Mouse (Mus musculus) urinary bladder, postnatal 14 days (tissue): Measurements from ENCODE around the gene C5ar1.
A peak's percentile ranks its signal among the peaks of the same experiment; 100 is the strongest.
"Not testable (repeated sequence)": the region's sequence is repeated elsewhere in the genome, so short reads cannot be mapped to it uniquely, and the experiment has no call there.

Experiments used
- DNase-seq: peaks from one replicate; pipeline ENCODE4 v3.0.0; 2021; ENCODE audit warnings: low spot score

Gene C5ar1

DNA sequence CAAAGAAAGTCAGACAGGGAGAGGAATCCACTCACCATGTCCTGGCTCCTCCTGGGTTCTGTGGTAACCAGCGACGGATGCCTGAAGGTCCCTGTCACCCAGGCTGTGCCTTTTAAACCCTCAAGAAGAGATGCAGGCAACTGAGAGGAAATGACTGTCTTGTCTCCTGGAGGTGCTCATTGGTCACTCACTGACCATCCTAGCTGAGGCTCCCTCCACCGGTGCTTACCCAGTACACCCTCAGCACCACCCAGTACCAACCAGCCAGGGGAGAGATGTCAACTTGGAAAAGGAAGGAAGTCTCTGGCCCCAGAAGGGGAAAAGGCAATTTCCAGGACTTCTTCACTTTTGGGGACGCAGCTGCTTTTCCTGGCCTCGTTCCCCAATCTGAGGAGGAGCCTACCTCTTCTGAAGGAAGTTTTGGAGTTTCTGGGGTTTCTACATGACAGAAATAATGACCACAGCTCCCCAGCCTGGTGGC is at the start of gene C5ar1:
Gene C5ar1, minus strand, starts transcription at position 431 of the 481 bp plus-strand sequence.
- DNase-seq, result no peak

DNA sequence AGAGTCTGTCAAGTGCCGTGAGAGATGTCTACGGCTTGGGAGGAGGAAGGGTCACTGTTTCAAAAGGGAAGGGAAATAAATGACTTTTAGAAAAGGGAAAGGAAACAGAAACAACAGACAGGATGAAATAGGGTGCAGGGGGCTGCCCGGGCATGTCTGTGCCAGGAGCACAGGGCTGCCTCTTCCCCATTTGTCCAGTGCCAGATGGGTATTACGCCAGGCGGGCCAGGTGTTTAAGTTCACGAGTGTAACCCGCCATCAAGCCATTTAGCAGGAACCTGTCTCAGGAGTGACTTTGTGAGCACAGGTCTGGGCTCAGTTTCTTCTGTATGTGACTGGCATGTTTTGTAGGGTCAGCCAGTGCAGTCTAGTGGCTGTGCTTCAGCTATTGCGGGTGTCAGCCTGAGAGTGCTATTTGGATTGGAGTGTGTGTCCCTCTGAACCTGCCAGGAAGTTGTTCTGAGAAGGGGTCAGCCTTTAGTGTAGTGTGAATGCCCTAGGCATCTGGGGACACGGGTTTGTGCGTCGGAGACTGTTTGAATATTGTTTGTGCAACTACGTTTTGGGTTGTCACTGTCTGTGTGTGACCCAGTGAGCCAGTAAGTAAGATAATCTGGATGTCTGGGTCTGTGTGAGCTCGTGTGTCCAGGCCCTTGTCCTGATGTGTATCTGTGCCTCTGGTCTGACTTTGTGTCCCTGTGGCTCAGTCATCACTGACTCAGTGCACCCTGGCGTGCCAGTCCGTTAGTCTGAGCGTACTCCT is 49.4 kb upstream of the C5ar1 start:
- DNase-seq, result no peak

- not testable (repeated sequence) for DNase-seq
These were observed 48.8 kb upstream of the C5ar1 start, which contains the start of gene Bbc3 for GRCm38 (mm10) chr7:16308093-16308492. Bbc3 (plus strand) TSS chr7:16308393.

- DNase-seq, result not testable (repeated sequence)
These were observed 47.8 kb upstream of the C5ar1 start for GRCm38 (mm10) chr7:16307141-16307540.

- peak; percentile 85 for DNase-seq
These were observed 40.2 kb upstream of the C5ar1 start for GRCm38 (mm10) chr7:16299419-16300035.

DNA sequence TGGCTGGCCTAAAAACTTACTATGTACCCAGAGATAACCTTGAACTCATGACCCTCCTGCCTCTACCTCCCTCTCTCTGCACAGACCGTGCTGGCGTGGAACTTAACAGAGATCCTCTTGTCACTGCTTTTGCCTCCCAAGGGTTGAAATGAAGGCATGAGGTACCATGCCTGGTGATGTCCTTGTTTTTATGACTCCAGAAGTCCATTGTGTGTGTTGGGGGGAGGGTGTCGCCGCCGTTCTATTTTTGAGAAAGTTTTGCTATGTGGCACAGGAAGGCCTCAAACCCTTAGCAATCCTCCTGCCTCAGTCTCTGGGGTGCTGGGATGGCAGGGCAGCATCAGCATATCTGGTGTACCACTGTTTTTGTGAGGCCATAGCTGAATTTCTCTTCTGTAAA is 39.6 kb upstream of the C5ar1 start:
- no peak for DNase-seq

GRCm38 (mm10) chr7:16297616-16298015 is 38.3 kb upstream of the C5ar1 start:
- no peak for DNase-seq

- DNase-seq, result peak; percentile 92
These were observed 37.5 kb upstream of the C5ar1 start for GRCm38 (mm10) chr7:16296766-16297390.

GRCm38 (mm10) chr7:16296146-16296545 is 36.8 kb upstream of the C5ar1 start:
- DNase-seq, result no peak

- DNase-seq, result peak; percentile 83
These were observed 36.1 kb upstream of the C5ar1 start for GRCm38 (mm10) chr7:16295321-16295900.

GRCm38 (mm10) chr7:16294837-16295236 is 35.5 kb upstream of the C5ar1 start:
- DNase-seq, result peak; percentile 95

DNA sequence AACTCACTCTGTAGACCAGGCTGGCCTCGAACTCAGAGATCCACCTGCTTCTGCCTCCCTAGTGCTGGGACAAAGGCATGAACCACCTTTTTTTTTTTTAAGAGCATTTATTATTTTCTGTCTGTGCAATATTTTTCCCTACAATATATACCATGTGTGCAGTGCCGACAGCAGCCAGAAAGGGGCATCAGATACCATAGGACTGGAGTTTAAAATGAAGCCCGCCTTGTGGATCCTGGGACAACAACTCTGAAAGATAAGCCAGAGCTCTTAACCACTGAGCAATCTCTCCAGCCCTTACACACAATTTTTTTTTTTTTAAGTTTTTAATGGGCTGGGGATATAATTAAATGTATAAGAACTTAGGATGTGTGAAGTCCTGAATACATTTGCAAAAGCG is 35.0 kb upstream of the C5ar1 start:
- DNase-seq, result no peak

GRCm38 (mm10) chr7:16287791-16288190 is 28.5 kb upstream of the C5ar1 start:
- DNase-seq, result no peak

DNA sequence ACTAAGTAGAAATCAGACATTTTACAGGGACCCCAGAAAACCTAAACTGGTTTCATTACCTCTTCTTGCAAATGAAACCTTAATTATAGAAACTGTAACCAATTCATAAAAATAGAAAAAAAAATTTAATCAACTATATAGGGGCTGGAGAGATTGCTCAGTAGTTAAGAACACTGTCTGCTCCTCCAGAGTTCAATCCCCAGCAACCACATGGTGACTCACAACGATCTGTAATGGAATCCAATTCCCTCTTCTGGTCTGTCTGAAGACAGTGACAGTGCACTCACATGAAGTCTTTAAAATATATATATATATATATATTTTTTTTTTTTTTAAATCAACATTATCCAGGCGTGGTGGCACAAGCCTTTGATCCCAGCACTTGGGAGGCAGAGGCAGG is 27.7 kb upstream of the C5ar1 start:
- DNase-seq, result no peak

- peak; percentile 100 for DNase-seq
These were observed 27.0 kb upstream of the C5ar1 start, which contains the start of gene Ccdc9 for GRCm38 (mm10) chr7:16286026-16286961. Ccdc9 (minus strand) TSS chr7:16286795.

DNA sequence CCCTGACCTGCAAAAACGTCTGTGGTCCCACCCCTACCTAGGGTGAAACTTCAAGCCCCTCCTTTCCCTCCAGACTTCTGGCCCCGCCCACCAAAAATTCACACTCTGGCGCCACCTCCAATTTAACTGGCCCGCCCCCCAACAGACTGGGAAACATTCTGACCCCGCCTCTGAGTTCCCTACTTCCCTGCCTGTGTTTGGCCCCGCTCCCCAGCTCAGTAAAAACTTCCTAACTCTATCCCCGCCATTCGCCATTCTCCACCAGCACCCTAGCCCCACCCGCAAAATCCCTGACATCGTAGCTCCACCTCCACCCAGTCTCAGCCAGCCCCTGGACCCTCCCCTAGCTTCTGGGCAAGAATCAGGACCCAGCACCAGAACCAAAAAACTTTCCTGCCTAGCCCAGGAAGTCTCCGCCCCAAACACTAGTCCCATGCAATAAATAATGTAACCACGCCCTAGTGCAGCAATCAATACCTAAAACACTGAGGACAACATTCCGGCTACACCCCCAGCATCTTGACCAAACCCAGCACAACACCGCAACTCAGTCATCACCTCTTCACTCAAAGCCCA is 26.2 kb upstream of the C5ar1 start:
- DNase-seq, result peak; percentile 82

DNA sequence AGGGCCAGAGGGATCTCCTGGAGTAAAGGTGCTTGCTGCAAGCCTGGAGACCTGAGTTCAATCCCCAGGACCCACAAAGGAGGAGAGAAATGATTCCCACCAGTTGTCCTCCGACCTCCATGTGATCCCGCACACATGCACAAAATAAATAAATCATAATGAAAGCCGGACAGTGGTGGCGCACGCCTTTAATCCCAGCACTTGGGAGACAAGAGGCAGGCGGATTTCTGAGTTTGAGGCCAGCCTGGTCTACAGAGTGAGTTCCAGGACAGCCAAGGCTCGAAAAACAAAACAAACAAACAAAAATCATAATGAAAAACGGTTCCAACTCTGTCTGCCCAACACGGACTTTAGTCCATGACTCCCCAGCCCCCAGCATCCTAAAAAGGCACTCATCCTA is 25.6 kb upstream of the C5ar1 start:
- no peak for DNase-seq

DNA sequence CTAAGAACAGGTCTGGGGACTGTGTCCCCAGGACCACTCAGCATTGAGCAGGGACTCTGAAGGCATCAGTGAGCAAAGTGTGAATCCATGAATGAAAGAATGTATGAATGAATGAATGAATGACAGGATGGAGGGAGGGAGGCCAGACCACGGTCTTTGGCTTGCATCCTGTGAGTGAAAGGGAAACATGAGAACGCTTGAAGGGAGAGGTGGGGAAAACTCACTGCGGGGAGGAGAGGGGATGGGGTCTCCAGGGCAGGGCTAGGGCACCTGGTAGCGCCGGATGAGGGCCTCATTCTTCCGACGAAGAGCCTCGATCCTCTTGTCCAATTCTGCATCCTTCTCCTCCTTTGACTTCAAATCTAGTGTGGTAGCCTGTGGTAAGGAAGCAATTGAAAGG is 24.7 kb upstream of the C5ar1 start:
- no peak for DNase-seq

GRCm38 (mm10) chr7:16282334-16282733 is 23.0 kb upstream of the C5ar1 start:
- DNase-seq, result no peak

GRCm38 (mm10) chr7:16280721-16281120 is 21.4 kb upstream of the C5ar1 start:
- DNase-seq, result no peak
